Mouse (Mus musculus): ENCODE results near the gene 3110040N11Rik. TPM values are rescaled to one million over a fixed set of nuclear protein-coding genes. Genes with fewer than 3 reads are reported as not detected.
A peak's percentile ranks its signal among the peaks of the same experiment; 100 is the strongest.
"Not testable (repeated sequence)": the region's sequence is repeated elsewhere in the genome, so short reads cannot be mapped to it uniquely, and the experiment has no call there.

Gene 3110040N11Rik
- 24.4 to 67.1 TPM (median 60.9 TPM) in 3 replicates for total RNA-seq (2017)

- peak; percentile 80 for ATAC-seq (replicated peaks; ENCODE audit: insufficient number of reproducible peaks, low FRiP score, low TSS enrichment, poor library complexity, severe bottlenecking)
Measured at GRCm38 (mm10) chr7:81789095-81789757, at the start of gene 3110040N11Rik. TSS of gene 3110040N11Rik (minus strand) at chr7:81789478.

GRCm38 (mm10) chr7:81837771-81838170, 48.5 kb upstream of the 3110040N11Rik start:
- ATAC-seq (replicated peaks; ENCODE audit: insufficient number of reproducible peaks, low FRiP score, low TSS enrichment, poor library complexity, severe bottlenecking): not testable (repeated sequence)

- ATAC-seq (replicated peaks; ENCODE audit: insufficient number of reproducible peaks, low FRiP score, low TSS enrichment, poor library complexity, severe bottlenecking): 0 out of 2 replicates have a peak, but pooled peaks have one; percentile 53
Measured at GRCm38 (mm10) chr7:81835430-81835829, 46.2 kb upstream of the 3110040N11Rik start.

- no peak for ATAC-seq (replicated peaks; ENCODE audit: insufficient number of reproducible peaks, low FRiP score, low TSS enrichment, poor library complexity, severe bottlenecking)
Measured at GRCm38 (mm10) chr7:81834847-81835246, 45.6 kb upstream of the 3110040N11Rik start.

- ATAC-seq (replicated peaks; ENCODE audit: insufficient number of reproducible peaks, low FRiP score, low TSS enrichment, poor library complexity, severe bottlenecking): peak; percentile 48
Measured at GRCm38 (mm10) chr7:81829379-81829894, 40.2 kb upstream of the 3110040N11Rik start, which contains the start of gene Btbd1. TSS of gene Btbd1 (minus strand) at chr7:81829431.

- peak; percentile 15; the same call in 1 of the 2 replicates for ATAC-seq (replicated peaks; ENCODE audit: insufficient number of reproducible peaks, low FRiP score, low TSS enrichment, poor library complexity, severe bottlenecking)
Measured at GRCm38 (mm10) chr7:81828681-81829378, 39.6 kb upstream of the 3110040N11Rik start.

- ATAC-seq (replicated peaks; ENCODE audit: insufficient number of reproducible peaks, low FRiP score, low TSS enrichment, poor library complexity, severe bottlenecking): 0 out of 2 replicates have a peak, but pooled peaks have one; percentile 12
Measured at GRCm38 (mm10) chr7:81827806-81828667, 38.8 kb upstream of the 3110040N11Rik start.

GRCm38 (mm10) chr7:81825381-81825780, 36.1 kb upstream of the 3110040N11Rik start:
- ATAC-seq (replicated peaks; ENCODE audit: insufficient number of reproducible peaks, low FRiP score, low TSS enrichment, poor library complexity, severe bottlenecking): no peak

GRCm38 (mm10) chr7:81824906-81825305, 35.6 kb upstream of the 3110040N11Rik start:
- ATAC-seq (replicated peaks; ENCODE audit: insufficient number of reproducible peaks, low FRiP score, low TSS enrichment, poor library complexity, severe bottlenecking): no peak

- ATAC-seq (replicated peaks; ENCODE audit: insufficient number of reproducible peaks, low FRiP score, low TSS enrichment, poor library complexity, severe bottlenecking): no peak
Measured at GRCm38 (mm10) chr7:81806067-81806466, 16.8 kb upstream of the 3110040N11Rik start.

GRCm38 (mm10) chr7:81788536-81788935, 742 bp downstream of the 3110040N11Rik start:
- no peak for ATAC-seq (replicated peaks; ENCODE audit: insufficient number of reproducible peaks, low FRiP score, low TSS enrichment, poor library complexity, severe bottlenecking)

- no peak for ATAC-seq (replicated peaks; ENCODE audit: insufficient number of reproducible peaks, low FRiP score, low TSS enrichment, poor library complexity, severe bottlenecking)
Measured at GRCm38 (mm10) chr7:81777667-81778218, 11.5 kb downstream of the 3110040N11Rik start.

- no peak for ATAC-seq (replicated peaks; ENCODE audit: insufficient number of reproducible peaks, low FRiP score, low TSS enrichment, poor library complexity, severe bottlenecking)
Measured at GRCm38 (mm10) chr7:81775325-81775724, 14.0 kb downstream of the 3110040N11Rik start.

- ATAC-seq (replicated peaks; ENCODE audit: insufficient number of reproducible peaks, low FRiP score, low TSS enrichment, poor library complexity, severe bottlenecking): no peak; the same call in 1 of the 2 replicates
Measured at GRCm38 (mm10) chr7:81772786-81773539, 16.3 kb downstream of the 3110040N11Rik start.

- ATAC-seq (replicated peaks; ENCODE audit: insufficient number of reproducible peaks, low FRiP score, low TSS enrichment, poor library complexity, severe bottlenecking): peak; percentile 55
Measured at GRCm38 (mm10) chr7:81763110-81763845, 26.0 kb downstream of the 3110040N11Rik start.

GRCm38 (mm10) chr7:81762180-81763109, 26.8 kb downstream of the 3110040N11Rik start, which contains the start of gene Ramac:
TSS of gene Ramac (plus strand) at chr7:81762925.
- peak; percentile 96 for ATAC-seq (replicated peaks; ENCODE audit: insufficient number of reproducible peaks, low FRiP score, low TSS enrichment, poor library complexity, severe bottlenecking)

Data from monocyte, adult 5-6 weeks (primary cell).